Mouse (Mus musculus) urinary bladder, postnatal 25 days (tissue): ENCODE data around the gene Pabpn1l.
"Not testable (repeated sequence)": the region's sequence is repeated elsewhere in the genome, so short reads cannot be mapped to it uniquely, and the experiment has no call there.

Source experiments
- DNase-seq: peaks from one replicate; pipeline ENCODE4 v3.0.0; 2022; ENCODE audit warnings: low spot score

The Pabpn1l gene

DNA sequence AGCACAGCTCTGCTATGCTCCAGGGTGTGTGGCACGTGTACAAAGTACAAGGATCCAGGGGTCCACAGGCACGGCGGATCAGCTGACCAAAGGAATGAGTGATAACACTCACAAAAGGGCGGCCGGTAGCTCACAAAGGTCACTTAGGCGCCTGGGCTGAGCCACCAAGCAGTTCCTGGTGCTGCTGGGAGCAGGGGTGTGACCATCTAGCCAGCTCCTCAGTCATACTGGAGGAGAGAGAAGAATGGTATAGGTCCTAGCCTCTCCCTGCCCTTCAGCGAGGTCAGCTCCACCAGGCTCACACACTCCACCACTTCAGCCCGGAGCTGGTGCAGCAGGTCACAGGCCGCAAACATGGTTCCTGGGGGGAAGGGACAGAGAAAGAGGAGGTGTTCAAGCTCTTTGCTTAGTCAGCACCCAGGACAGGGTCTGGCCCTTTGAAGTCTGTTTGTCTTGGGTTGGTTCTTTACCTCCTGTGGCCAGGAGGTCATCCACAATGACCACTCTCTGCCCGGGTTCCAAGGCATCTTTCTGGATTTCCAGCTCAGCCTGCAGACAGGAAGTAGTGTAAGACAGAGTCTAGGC, 47.8 kb downstream of the Pabpn1l start:
- DNase-seq, result no peak

GRCm38 (mm10) chr8:122574264-122574663, 48.3 kb downstream of the Pabpn1l start:
- no peak for DNase-seq

DNA sequence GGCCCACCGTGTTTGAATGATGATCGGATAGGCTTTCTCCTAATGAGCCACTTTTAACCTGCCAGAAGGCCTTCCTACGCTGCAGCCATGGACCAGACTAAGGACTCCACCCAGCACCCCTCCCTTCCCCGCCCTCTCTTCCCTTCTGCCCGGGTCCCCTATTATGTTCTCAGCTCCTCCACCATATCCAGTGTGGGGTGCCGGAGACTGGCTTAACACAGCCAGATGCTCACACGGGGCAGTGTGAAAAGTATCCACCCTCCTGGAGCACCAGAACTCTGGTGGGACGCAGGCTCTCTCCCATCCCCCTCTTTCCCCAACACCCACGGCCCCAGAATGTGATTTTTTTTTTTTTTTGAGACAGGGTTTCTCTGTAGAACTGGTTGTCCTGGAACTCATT, 49.0 kb downstream of the Pabpn1l start:
- no peak for DNase-seq

GRCm38 (mm10) chr8:122573176-122573575, 49.4 kb downstream of the Pabpn1l start:
- not testable (repeated sequence) for DNase-seq

GRCm38 (mm10) chr8:122572751-122573150, 49.8 kb downstream of the Pabpn1l start:
- DNase-seq, result no peak

DNA sequence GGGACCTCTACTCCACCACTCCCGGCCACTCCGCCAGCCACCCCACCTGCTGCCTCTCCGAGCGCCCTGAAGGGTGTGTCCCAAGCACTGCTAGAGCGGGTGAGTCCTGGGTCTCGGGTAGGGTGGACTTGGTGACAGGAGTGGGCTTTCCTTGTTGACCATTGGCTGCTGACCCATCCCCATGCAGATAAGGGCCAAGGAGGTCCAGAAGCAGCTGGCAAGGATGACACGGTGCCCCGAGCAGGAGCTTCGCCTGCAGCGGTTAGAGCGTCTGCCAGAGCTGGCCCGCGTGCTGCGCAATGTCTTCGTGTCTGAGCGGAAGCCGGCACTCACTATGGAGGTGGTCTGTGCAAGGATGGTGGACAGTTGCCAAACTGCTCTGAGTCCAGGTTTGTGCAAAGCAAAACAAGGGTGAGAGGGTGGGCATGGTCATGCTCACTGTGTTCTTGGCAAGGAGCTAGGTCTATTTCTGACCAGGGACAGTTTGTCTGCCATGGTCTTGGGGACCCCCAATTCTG, 50.7 kb downstream of the Pabpn1l start:
- no peak for DNase-seq

DNA sequence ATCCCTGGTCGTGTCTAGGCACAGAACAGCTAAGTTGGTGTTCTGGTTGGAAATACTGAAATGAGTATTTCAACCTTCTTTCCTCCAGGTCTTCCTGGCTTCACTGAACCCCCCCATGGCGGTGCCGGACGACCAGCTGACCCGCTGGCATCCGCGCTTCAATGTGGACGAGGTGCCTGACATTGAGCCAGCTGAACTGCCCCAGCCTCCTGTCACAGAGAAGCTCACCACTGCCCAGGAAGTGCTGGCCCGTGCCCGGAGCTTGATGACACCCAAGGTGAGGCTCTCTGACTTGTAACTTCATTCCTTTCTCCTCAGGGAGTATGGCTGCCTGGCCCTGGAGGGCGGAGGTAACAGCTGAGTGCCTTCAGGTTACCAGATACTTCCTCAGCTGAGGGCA, 51.4 kb downstream of the Pabpn1l start:
- DNase-seq, result no peak

GRCm38 (mm10) chr8:122569996-122570395, 52.5 kb downstream of the Pabpn1l start:
- DNase-seq, result no peak
